Mouse (Mus musculus): ENCODE results near the gene Stx3. TPM values are rescaled to one million over a fixed set of nuclear protein-coding genes. Genes with fewer than 3 reads are reported as not detected.

The Stx3 gene
- 11.0 and 11.4 TPM in 2 replicates for polyA plus RNA-seq (2014; fragmentation: Nextera tagmentation; extraction: Ambion mirVana)

GRCm38 (mm10) chr19:11819143-11819700 lies at the start of gene Stx3:
TSS of gene Stx3 (minus strand) at chr19:11819403.
- H3K9ac ChIP-seq (ENCODE audit: low read length) = peak within 1 kb of the TSS; percentile 49
- peak within 1 kb of the TSS; percentile 61 for H3K4me3 ChIP-seq (ENCODE audit: low read depth, low read length)
- ATAC-seq (replicated peaks; ENCODE audit: low FRiP score) (peak; percentile 20), DNase-seq (ENCODE audit: low spot score) (peak; percentile 57)
- H3K4me2 ChIP-seq (ENCODE audit: low read depth, low read length, severe bottlenecking) = peak within 1 kb of the TSS; percentile 96
- under 1% methylated on average over 20 of the region's 20 CpGs for WGBS
- H3K27me3 ChIP-seq (ENCODE audit: control insufficient read depth, insufficient read depth, low read length) = peaks cover 16% of the 10 kb centered on the region
- peaks cover 2% of the 10 kb centered on the region; the same call in 1 of the 2 replicates for H3K4me1 ChIP-seq (replicated peaks; ENCODE audit: control insufficient read depth, insufficient read depth, low read length)
- no peaks in the 10 kb centered on the region for H3K36me3 ChIP-seq (ENCODE audit: control insufficient read depth, insufficient read depth, low read length)
- H3K9me3 ChIP-seq (ENCODE audit: control insufficient read depth, low read length) = no peaks in the 10 kb centered on the region
- H3K27ac ChIP-seq (ENCODE audit: low read depth, low read length) = no peak within 1 kb of the TSS

- Histone ChIP-seq H3K4me3 (ENCODE audit: low read depth, low read length) (no peak overlapping the region), H3K36me3 (ENCODE audit: control insufficient read depth, insufficient read depth, low read length) (no peaks in the 10 kb centered on the region), H3K4me1 (replicated peaks; ENCODE audit: control insufficient read depth, insufficient read depth, low read length) (no peaks in the 10 kb centered on the region), H3K4me2 (ENCODE audit: low read depth, low read length, severe bottlenecking) (no peak overlapping the region), H3K27me3 (ENCODE audit: control insufficient read depth, insufficient read depth, low read length) (no peaks in the 10 kb centered on the region), H3K27ac (ENCODE audit: low read depth, low read length) (no peak overlapping the region), H3K9me3 (ENCODE audit: control insufficient read depth, low read length) (no peaks in the 10 kb centered on the region; the same call in 1 of the 2 replicates), H3K9ac (ENCODE audit: low read length) (no peak overlapping the region)
- WGBS = 77% methylated on average over 2 of the region's 2 CpGs
- ATAC-seq (replicated peaks; ENCODE audit: low FRiP score) (no peak), DNase-seq (ENCODE audit: low spot score) (no peak)
Observed at GRCm38 (mm10) chr19:11867837-11868236, 48.6 kb upstream of the Stx3 start.

- no peak for ATAC-seq (replicated peaks; ENCODE audit: low FRiP score)
- DNase-seq (ENCODE audit: low spot score) = no peak
- H3K4me3 ChIP-seq (ENCODE audit: low read depth, low read length) = no peak within 1 kb of the TSS
- H3K9me3 ChIP-seq (ENCODE audit: control insufficient read depth, low read length) = no peaks in the 10 kb centered on the region; the same call in 1 of the 2 replicates
- no peaks in the 10 kb centered on the region for H3K27me3 ChIP-seq (ENCODE audit: control insufficient read depth, insufficient read depth, low read length)
- no peaks in the 10 kb centered on the region for H3K4me1 ChIP-seq (replicated peaks; ENCODE audit: control insufficient read depth, insufficient read depth, low read length)
- no peaks in the 10 kb centered on the region for H3K36me3 ChIP-seq (ENCODE audit: control insufficient read depth, insufficient read depth, low read length)
- no peak within 1 kb of the TSS for H3K9ac ChIP-seq (ENCODE audit: low read length)
- H3K4me2 ChIP-seq (ENCODE audit: low read depth, low read length, severe bottlenecking) = no peak within 1 kb of the TSS
- H3K27ac ChIP-seq (ENCODE audit: low read depth, low read length) = no peak within 1 kb of the TSS
- 100% methylated on average over 1 of the region's 1 CpGs for WGBS
Observed at GRCm38 (mm10) chr19:11860966-11861365, 41.8 kb upstream of the Stx3 start, which contains the start of gene Olfr1418. TSS of gene Olfr1418 (minus strand) at chr19:11861066.

GRCm38 (mm10) chr19:11856506-11856905 lies 37.3 kb upstream of the Stx3 start:
- WGBS = 81% methylated on average over 6 of the region's 6 CpGs
- Histone ChIP-seq H3K4me1 (replicated peaks; ENCODE audit: control insufficient read depth, insufficient read depth, low read length) (no peaks in the 10 kb centered on the region), H3K9ac (ENCODE audit: low read length) (no peak overlapping the region), H3K9me3 (ENCODE audit: control insufficient read depth, low read length) (no peaks in the 10 kb centered on the region), H3K27me3 (ENCODE audit: control insufficient read depth, insufficient read depth, low read length) (no peaks in the 10 kb centered on the region), H3K4me3 (ENCODE audit: low read depth, low read length) (no peak overlapping the region), H3K36me3 (ENCODE audit: control insufficient read depth, insufficient read depth, low read length) (no peaks in the 10 kb centered on the region), H3K4me2 (ENCODE audit: low read depth, low read length, severe bottlenecking) (no peak overlapping the region), H3K27ac (ENCODE audit: low read depth, low read length) (no peak overlapping the region)
- ATAC-seq (replicated peaks; ENCODE audit: low FRiP score) (no peak), DNase-seq (ENCODE audit: low spot score) (no peak)

- H3K4me3 ChIP-seq (ENCODE audit: low read depth, low read length) = no peak overlapping the region
- ATAC-seq (replicated peaks; ENCODE audit: low FRiP score) (no peak), DNase-seq (ENCODE audit: low spot score) (no peak)
- H3K27me3 ChIP-seq (ENCODE audit: control insufficient read depth, insufficient read depth, low read length) = no peaks in the 10 kb centered on the region
- H3K4me2 ChIP-seq (ENCODE audit: low read depth, low read length, severe bottlenecking) = no peak overlapping the region
- no peaks in the 10 kb centered on the region for H3K36me3 ChIP-seq (ENCODE audit: control insufficient read depth, insufficient read depth, low read length)
- H3K9me3 ChIP-seq (ENCODE audit: control insufficient read depth, low read length) = no peaks in the 10 kb centered on the region
- no peaks in the 10 kb centered on the region for H3K4me1 ChIP-seq (replicated peaks; ENCODE audit: control insufficient read depth, insufficient read depth, low read length)
- WGBS = 81% methylated on average over 2 of the region's 2 CpGs
- no peak overlapping the region for H3K27ac ChIP-seq (ENCODE audit: low read depth, low read length)
- H3K9ac ChIP-seq (ENCODE audit: low read length) = no peak overlapping the region
Observed at GRCm38 (mm10) chr19:11854821-11855220, 35.6 kb upstream of the Stx3 start.

- Histone ChIP-seq H3K9ac (ENCODE audit: low read length) (no peak overlapping the region), H3K4me1 (replicated peaks; ENCODE audit: control insufficient read depth, insufficient read depth, low read length) (no peaks in the 10 kb centered on the region), H3K27me3 (ENCODE audit: control insufficient read depth, insufficient read depth, low read length) (no peaks in the 10 kb centered on the region), H3K36me3 (ENCODE audit: control insufficient read depth, insufficient read depth, low read length) (no peaks in the 10 kb centered on the region), H3K9me3 (ENCODE audit: control insufficient read depth, low read length) (no peaks in the 10 kb centered on the region), H3K27ac (ENCODE audit: low read depth, low read length) (no peak overlapping the region), H3K4me3 (ENCODE audit: low read depth, low read length) (no peak overlapping the region), H3K4me2 (ENCODE audit: low read depth, low read length, severe bottlenecking) (no peak overlapping the region)
- 72% methylated on average over 4 of the region's 4 CpGs for WGBS
- DNase-seq (ENCODE audit: low spot score) (no peak), ATAC-seq (replicated peaks; ENCODE audit: low FRiP score) (no peak)
Observed at GRCm38 (mm10) chr19:11852652-11853051, 33.4 kb upstream of the Stx3 start.

GRCm38 (mm10) chr19:11846333-11846732 lies 27.1 kb upstream of the Stx3 start:
- H3K4me3 ChIP-seq (ENCODE audit: low read depth, low read length) = no peak overlapping the region
- H3K36me3 ChIP-seq (ENCODE audit: control insufficient read depth, insufficient read depth, low read length) = no peaks in the 10 kb centered on the region
- H3K4me1 ChIP-seq (replicated peaks; ENCODE audit: control insufficient read depth, insufficient read depth, low read length) = no peaks in the 10 kb centered on the region
- WGBS = 87% methylated on average over 4 of the region's 4 CpGs
- ATAC-seq (replicated peaks; ENCODE audit: low FRiP score) (no peak), DNase-seq (ENCODE audit: low spot score) (no peak)
- H3K4me2 ChIP-seq (ENCODE audit: low read depth, low read length, severe bottlenecking) = no peak overlapping the region
- no peaks in the 10 kb centered on the region for H3K9me3 ChIP-seq (ENCODE audit: control insufficient read depth, low read length)
- no peak overlapping the region for H3K9ac ChIP-seq (ENCODE audit: low read length)
- no peak overlapping the region for H3K27ac ChIP-seq (ENCODE audit: low read depth, low read length)
- no peaks in the 10 kb centered on the region for H3K27me3 ChIP-seq (ENCODE audit: control insufficient read depth, insufficient read depth, low read length)

- Histone ChIP-seq H3K27me3 (ENCODE audit: control insufficient read depth, insufficient read depth, low read length) (no peaks in the 10 kb centered on the region), H3K4me1 (replicated peaks; ENCODE audit: control insufficient read depth, insufficient read depth, low read length) (no peaks in the 10 kb centered on the region), H3K9ac (ENCODE audit: low read length) (no peak within 1 kb of the TSS), H3K9me3 (ENCODE audit: control insufficient read depth, low read length) (no peaks in the 10 kb centered on the region), H3K4me3 (ENCODE audit: low read depth, low read length) (no peak within 1 kb of the TSS), H3K36me3 (ENCODE audit: control insufficient read depth, insufficient read depth, low read length) (no peaks in the 10 kb centered on the region), H3K4me2 (ENCODE audit: low read depth, low read length, severe bottlenecking) (no peak within 1 kb of the TSS), H3K27ac (ENCODE audit: low read depth, low read length) (no peak within 1 kb of the TSS)
- DNase-seq (ENCODE audit: low spot score) (no peak), ATAC-seq (replicated peaks; ENCODE audit: low FRiP score) (no peak)
- WGBS = 87% methylated on average over 4 of the region's 4 CpGs
Observed at GRCm38 (mm10) chr19:11839119-11839518, 19.9 kb upstream of the Stx3 start, which contains the start of gene Olfr1417. TSS of gene Olfr1417 (minus strand) at chr19:11839219.

All from forebrain, embryonic 11.5 days (tissue).